Mouse (Mus musculus) layer of hippocampus, adult 11-12 months (tissue): Measurements from ENCODE around the gene Tmem86a.

Experiments used
- DNase-seq: peaks from one replicate; pipeline ENCODE4 v3.0.0; 2022; ENCODE audit warnings: low spot score

Tmem86a gene

GRCm38 (mm10) chr7:47030517-47031193, 19.7 kb upstream of the Tmem86a start:
- no peak for DNase-seq

- DNase-seq = no peak
Observed at GRCm38 (mm10) chr7:47031371-47031770, 19.0 kb upstream of the Tmem86a start.

GRCm38 (mm10) chr7:47034785-47035384, 15.5 kb upstream of the Tmem86a start:
- no peak for DNase-seq

GRCm38 (mm10) chr7:47035426-47035825, 15.0 kb upstream of the Tmem86a start:
- no peak for DNase-seq

- DNase-seq = no peak
Observed at GRCm38 (mm10) chr7:47041706-47042105, 8.7 kb upstream of the Tmem86a start.

- DNase-seq = no peak
Observed at GRCm38 (mm10) chr7:47042121-47042520, 8.3 kb upstream of the Tmem86a start.

- DNase-seq = no peak
Observed at GRCm38 (mm10) chr7:47042823-47043490, 7.4 kb upstream of the Tmem86a start.

GRCm38 (mm10) chr7:47050766-47051165, 365 bp downstream of the Tmem86a start:
- peak; percentile 78 for DNase-seq

- DNase-seq = peak; percentile 75
Observed at GRCm38 (mm10) chr7:47051404-47052151, 1.2 kb downstream of the Tmem86a start.

GRCm38 (mm10) chr7:47052276-47052675, 1.9 kb downstream of the Tmem86a start:
- peak; percentile 52 for DNase-seq

- no peak for DNase-seq
Observed at GRCm38 (mm10) chr7:47053287-47053686, 2.9 kb downstream of the Tmem86a start.

GRCm38 (mm10) chr7:47054666-47055065, 4.3 kb downstream of the Tmem86a start:
- DNase-seq = no peak

GRCm38 (mm10) chr7:47055744-47056143, 5.3 kb downstream of the Tmem86a start:
- peak; percentile 58 for DNase-seq

GRCm38 (mm10) chr7:47056273-47056672, 5.9 kb downstream of the Tmem86a start:
- no peak for DNase-seq

GRCm38 (mm10) chr7:47059339-47059738, 8.9 kb downstream of the Tmem86a start:
- no peak for DNase-seq

- DNase-seq = no peak
Observed at GRCm38 (mm10) chr7:47061560-47061959, 11.2 kb downstream of the Tmem86a start.

GRCm38 (mm10) chr7:47066942-47067341, 16.5 kb downstream of the Tmem86a start:
- DNase-seq = no peak

- DNase-seq = no peak
Observed at GRCm38 (mm10) chr7:47067879-47068278, 17.5 kb downstream of the Tmem86a start.

- no peak for DNase-seq
Observed at GRCm38 (mm10) chr7:47072551-47072950, 22.1 kb downstream of the Tmem86a start.

GRCm38 (mm10) chr7:47073536-47074521, 23.4 kb downstream of the Tmem86a start:
- DNase-seq = no peak

- DNase-seq = no peak
Observed at GRCm38 (mm10) chr7:47076193-47076592, 25.8 kb downstream of the Tmem86a start.
